In genomic region chr8:12912011-12912410, GRCm38 (mm10) we compare ENCODE assay signal across 13 mouse cellular contexts. TPM values are rescaled to one million over a fixed set of nuclear protein-coding genes. Genes with fewer than 3 reads are reported as not detected.
DNase-seq lines count a peak whose midpoint lies in the region; ATAC-seq and TF ChIP-seq lines count a peak whose summit lies in the region.
"Had no signal": no experiment of that assay in that cellular context is flagged by ENCODE, and none has a peak within 500 bp of the region (broad histone marks: within the 10 kb centered on the region; RNA-seq: fewer than 3 reads in every experiment).

No protein-coding gene starts in this region.

- DNase-seq in hindbrain, postnatal 0 days (ENCODE audit: low spot score), result no peak
- DNase-seq in ZHBTc4 (ENCODE audit: low read depth, low spot score), result peak; percentile 60
- no peak for DNase-seq in left cerebral cortex, adult 2 months (ENCODE audit: extremely low spot score in 1 of 2, low spot score in 2 of 2)
- DNase-seq: adrenal gland, postnatal 10 days; cerebellum, postnatal 14 days; gastrocnemius, postnatal 14 days; thymus, adult 18-20 months had no signal

- no peak for TF ChIP-seq CTCF in hindbrain, postnatal 0 days (IDR thresholded peaks at IDR 0.05; ENCODE audit: low read depth)
- TF ChIP-seq CTCF in left cerebral cortex, adult 2 months (IDR thresholded peaks at IDR 0.05), result no peak

- peak overlapping the region; percentile 48; the same call in 1 of the 2 replicates for H3K27ac ChIP-seq in hindbrain, embryonic 12.5 days
- H3K27ac ChIP-seq in hindbrain, postnatal 0 days, result no peak overlapping the region
- H3K27ac ChIP-seq in intestine, embryonic 16.5 days (ENCODE audit: low read length), result no peak overlapping the region
- H3K27ac ChIP-seq in limb, embryonic 12.5 days, result peak overlapping the region; percentile 36; the same call in 1 of the 2 replicates
- no peak overlapping the region for H3K27ac ChIP-seq in left cerebral cortex, adult 2 months
- H3K27ac ChIP-seq in forebrain, embryonic 15.5 days (replicated peaks), result no peak overlapping the region
- H3K27ac ChIP-seq: macrophage had no signal

- intact Hi-C loops in left cerebral cortex, adult 2 months (cut with DNase I), result no loop called here

- H3K27me3 ChIP-seq in hindbrain, embryonic 12.5 days, result no peaks in the 10 kb centered on the region
- no peaks in the 10 kb centered on the region for H3K27me3 ChIP-seq in hindbrain, postnatal 0 days (ENCODE audit: insufficient read depth, low read length)
- H3K27me3 ChIP-seq in intestine, embryonic 16.5 days (replicated peaks; ENCODE audit: control insufficient read depth, insufficient read depth, low read length), result no peaks in the 10 kb centered on the region
- peaks cover 4% of the 10 kb centered on the region; the same call in 1 of the 2 replicates for H3K27me3 ChIP-seq in limb, embryonic 12.5 days
- H3K27me3 ChIP-seq in forebrain, embryonic 15.5 days, result no peaks in the 10 kb centered on the region

- H3K4me2 ChIP-seq in hindbrain, embryonic 12.5 days (replicated peaks), result no peak overlapping the region
- H3K4me2 ChIP-seq in hindbrain, postnatal 0 days (ENCODE audit: low read depth, low read length), result no peak overlapping the region
- no peak overlapping the region for H3K4me2 ChIP-seq in intestine, embryonic 16.5 days (ENCODE audit: low read depth, low read length)
- no peak overlapping the region for H3K4me2 ChIP-seq in limb, embryonic 12.5 days
- no peak overlapping the region for H3K4me2 ChIP-seq in forebrain, embryonic 15.5 days (replicated peaks)

- H3K9me3 ChIP-seq in hindbrain, embryonic 12.5 days (replicated peaks), result no peaks in the 10 kb centered on the region
- no peaks in the 10 kb centered on the region for H3K9me3 ChIP-seq in hindbrain, postnatal 0 days (ENCODE audit: low read length)
- H3K9me3 ChIP-seq in intestine, embryonic 16.5 days (ENCODE audit: control insufficient read depth, low read length), result no peaks in the 10 kb centered on the region
- H3K9me3 ChIP-seq in limb, embryonic 12.5 days, result no peaks in the 10 kb centered on the region
- H3K9me3 ChIP-seq in forebrain, embryonic 15.5 days, result no peaks in the 10 kb centered on the region

- no peak overlapping the region for H3K9ac ChIP-seq in hindbrain, embryonic 12.5 days
- no peak overlapping the region for H3K9ac ChIP-seq in hindbrain, postnatal 0 days (replicated peaks; ENCODE audit: low read length)
- H3K9ac ChIP-seq in intestine, embryonic 16.5 days (ENCODE audit: low read depth, low read length), result no peak overlapping the region
- H3K9ac ChIP-seq in limb, embryonic 12.5 days (replicated peaks), result no peak overlapping the region
- H3K9ac ChIP-seq in forebrain, embryonic 15.5 days (replicated peaks), result no peak overlapping the region

- no peak overlapping the region for H3K4me3 ChIP-seq in hindbrain, embryonic 12.5 days
- no peak overlapping the region for H3K4me3 ChIP-seq in hindbrain, postnatal 0 days (ENCODE audit: low read length)
- no peak overlapping the region for H3K4me3 ChIP-seq in intestine, embryonic 16.5 days (ENCODE audit: low read length)
- H3K4me3 ChIP-seq in limb, embryonic 12.5 days (replicated peaks), result no peak overlapping the region
- no peak overlapping the region for H3K4me3 ChIP-seq in left cerebral cortex, adult 2 months
- no peak overlapping the region for H3K4me3 ChIP-seq in forebrain, embryonic 15.5 days

- WGBS in hindbrain, embryonic 12.5 days, result 9% methylated on average over 5 of the region's 5 CpGs
- 16% methylated on average over 5 of the region's 5 CpGs for WGBS in hindbrain, postnatal 0 days
- 28% methylated on average over 5 of the region's 5 CpGs for WGBS in intestine, embryonic 16.5 days
- WGBS in limb, embryonic 12.5 days, result 29% methylated on average over 5 of the region's 5 CpGs
- 9% methylated on average over 5 of the region's 5 CpGs for WGBS in forebrain, embryonic 15.5 days

- no peak for ATAC-seq in hindbrain, embryonic 12.5 days (ENCODE audit: low FRiP score)
- no peak for ATAC-seq in hindbrain, postnatal 0 days
- ATAC-seq in intestine, embryonic 16.5 days, result peak; percentile 63
- ATAC-seq in limb, embryonic 12.5 days (ENCODE audit: insufficient number of reproducible peaks, insufficient read depth, low FRiP score, low TSS enrichment, low read depth), result no peak; the same call in 1 of the 2 replicates
- no peak for ATAC-seq in monocyte, adult 5-6 weeks (replicated peaks; ENCODE audit: insufficient number of reproducible peaks, low FRiP score, low TSS enrichment, poor library complexity, severe bottlenecking)
- ATAC-seq in forebrain, embryonic 15.5 days (replicated peaks), result no peak

- peaks cover 26% of the 10 kb centered on the region for H3K4me1 ChIP-seq in hindbrain, embryonic 12.5 days
- H3K4me1 ChIP-seq in hindbrain, postnatal 0 days (ENCODE audit: insufficient read depth, low read length), result peaks cover 6% of the 10 kb centered on the region
- H3K4me1 ChIP-seq in intestine, embryonic 16.5 days (ENCODE audit: control insufficient read depth, insufficient read depth, low read length), result peaks cover 10% of the 10 kb centered on the region
- peaks cover 24% of the 10 kb centered on the region for H3K4me1 ChIP-seq in limb, embryonic 12.5 days (replicated peaks)
- peaks cover 17% of the 10 kb centered on the region for H3K4me1 ChIP-seq in forebrain, embryonic 15.5 days

- no peaks in the 10 kb centered on the region for H3K36me3 ChIP-seq in hindbrain, embryonic 12.5 days
- H3K36me3 ChIP-seq in hindbrain, postnatal 0 days (ENCODE audit: insufficient read depth, low read length), result no peaks in the 10 kb centered on the region
- no peaks in the 10 kb centered on the region for H3K36me3 ChIP-seq in intestine, embryonic 16.5 days (ENCODE audit: control insufficient read depth, insufficient read depth, low read length)
- peaks cover 5% of the 10 kb centered on the region; the same call in 1 of the 2 replicates for H3K36me3 ChIP-seq in limb, embryonic 12.5 days
- no peaks in the 10 kb centered on the region for H3K36me3 ChIP-seq in forebrain, embryonic 15.5 days

RNA-seq across cellular contexts. Expression of gene Mcf2l, which starts 38.4 kb away (rescaled TPM):
- 98.3 TPM in 2 replicates for polyA plus RNA-seq in hindbrain, embryonic 12.5 days (2016; fragmentation: Nextera tagmentation; extraction: Ambion mirVana)
- 298 and 316 TPM in 2 replicates for total RNA-seq in hindbrain, postnatal 0 days (2014; rRNA removed)
- polyA plus RNA-seq in hindbrain, postnatal 0 days (2015; fragmentation: Nextera tagmentation; extraction: Ambion mirVana), result 94.1 and 94.2 TPM in 2 replicates
- 13.3 and 14.1 TPM in 2 replicates for polyA plus RNA-seq in intestine, embryonic 16.5 days (2015; fragmentation: Nextera tagmentation; extraction: Ambion mirVana)
- 13.3 and 14.0 TPM in 2 replicates for polyA plus RNA-seq in limb, embryonic 12.5 days (2016; fragmentation: Nextera tagmentation; extraction: Ambion mirVana)
- total RNA-seq in left cerebral cortex, adult 2 months (2021), result 100 to 1,000 TPM; 235 to 280 TPM
- total RNA-seq in monocyte, adult 5-6 weeks (2017), result 3.3 to 9.0 TPM (median 5.8 TPM) in 3 replicates
- polyA plus RNA-seq in forebrain, embryonic 15.5 days (2015; fragmentation: Nextera tagmentation; extraction: Ambion mirVana), result 134 and 139 TPM in 2 replicates

Comparison
In these comparisons a context has a peak if more than half of its experiments do, and no peak if none do; other contexts are left out.
1. H3K27ac ChIP-seq: peak in hindbrain, embryonic 12.5 days (single experiment) and limb, embryonic 12.5 days (single experiment); none in hindbrain, postnatal 0 days (single experiment), intestine, embryonic 16.5 days (single experiment), left cerebral cortex, adult 2 months (single experiment) and forebrain, embryonic 15.5 days (single experiment).